Mouse (Mus musculus) small intestine, adult 2 months (tissue): ENCODE measurements at regions not wholly inside any gene's neighbourhood (a gene's known extent, or its start where the extent isn't known, plus 50 kb on each side); places are given as distances from the start of the nearest gene placed in this dataset.

Experiments
- CTCF ChIP-seq: fragments of 200-500 bp; IDR thresholded peaks from 2 replicates; pipeline ENCODE4 v1.5.1; 2012; ENCODE audit warnings: low read depth, mild to moderate bottlenecking, control low read depth, inconsistent platforms, low read length, moderate library complexity, mixed read lengths; ENCODE audit not compliant: insufficient replicate concordance, insufficient read length; ENCODE audit errors: extremely low read depth
- POLR2A ChIP-seq: fragments of 200-500 bp; IDR thresholded peaks from 2 replicates; pipeline ENCODE4 v1.6.1; 2012; ENCODE audit warnings: low read depth, mild to moderate bottlenecking, control low read depth, inconsistent platforms, low read length, moderate library complexity

DNA sequence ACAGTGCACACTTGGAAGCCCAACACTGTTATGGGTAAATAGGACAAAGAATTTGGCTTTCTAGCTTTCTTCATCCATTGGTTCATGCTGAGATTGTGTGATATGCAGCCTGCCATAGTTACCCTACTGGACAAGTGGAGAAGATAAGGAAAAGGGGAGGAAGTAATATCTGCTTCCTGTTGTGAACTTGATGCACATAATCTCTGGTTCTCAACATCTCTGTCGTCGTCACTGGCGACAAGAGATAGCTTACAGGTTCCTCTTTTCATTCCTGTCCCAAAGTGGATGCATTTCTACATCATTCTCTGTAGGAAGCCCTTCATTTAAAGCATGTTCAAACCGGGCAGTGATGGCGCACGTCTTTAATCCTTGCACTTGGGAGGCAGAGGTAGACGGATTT is 491.4 kb upstream of the Gm765 start:
- TF ChIP-seq CTCF, result no peak
- no peak for TF ChIP-seq POLR2A
